Mouse (Mus musculus) heart, embryonic 13.5 days (tissue): ENCODE measurements around the gene Apaf1. TPM values are rescaled to one million over a fixed set of nuclear protein-coding genes. Genes with fewer than 3 reads are reported as not detected.

Source experiments
- ATAC-seq: fragments of 200-750 bp; cut with Nextera tagmentation; 2 replicates; pipeline ENCODE4 v1.8.0; 2017; ENCODE audit warnings: moderate TSS enrichment; ENCODE audit not compliant: insufficient number of reproducible peaks, low FRiP score, low TSS enrichment; ENCODE audit errors: extremely low read depth
- H3K27ac ChIP-seq: fragments of 300-500 bp; sonication (generic); replicated peaks from 2 replicates; pipeline ENCODE4 v1.5.1; 2015; ENCODE audit warnings: moderate library complexity, mild to moderate bottlenecking, inconsistent platforms
- H3K27me3 ChIP-seq: fragments of 300-500 bp; sonication (generic); replicated peaks from 2 replicates; pipeline ENCODE4 v1.6.1; 2015; ENCODE audit warnings: mild to moderate bottlenecking, inconsistent platforms
- H3K36me3 ChIP-seq: fragments of 300-500 bp; sonication (generic); 2 replicates; pipeline ENCODE4 v1.6.1; 2015; ENCODE audit warnings: mild to moderate bottlenecking, inconsistent platforms
- H3K4me1 ChIP-seq: fragments of 300-500 bp; sonication (generic); 2 replicates; pipeline ENCODE4 v1.6.1; 2015; ENCODE audit warnings: inconsistent platforms
- H3K4me2 ChIP-seq: fragments of 300-500 bp; sonication (generic); 2 replicates; pipeline ENCODE4 v1.6.1; 2015; ENCODE audit warnings: inconsistent platforms, mild to moderate bottlenecking, moderate library complexity
- H3K4me3 ChIP-seq: fragments of 300-500 bp; sonication (generic); 2 replicates; pipeline ENCODE4 v1.5.1; 2015; ENCODE audit warnings: moderate library complexity, mild to moderate bottlenecking, inconsistent platforms
- H3K9ac ChIP-seq: fragments of 300-500 bp; sonication (generic); 2 replicates; pipeline ENCODE4 v1.6.1; 2015; ENCODE audit warnings: inconsistent platforms, mild to moderate bottlenecking, moderate library complexity
- H3K9me3 ChIP-seq: fragments of 300-500 bp; sonication (generic); 2 replicates; pipeline ENCODE4 v1.6.1; 2016; ENCODE audit warnings: inconsistent platforms
- WGBS: fragments of 180-500 bp; shearing (Covaris S2); methylation state at CpG from one replicate; pipeline ENCODE4 v1.1.7; 2015; ENCODE audit warnings: mixed read lengths; 5-methylcytosine and 5-hydroxymethylcytosine counted together
- polyA plus RNA-seq: library from polyadenylated mRNA; unstranded; fragments of >200 nt; fragmentation: Nextera tagmentation; extraction: Ambion mirVana; gene quantifications from 2 replicates; pipeline ENCODE4 v1.2.1, GENCODE M21; 2015

Gene Apaf1
- polyA plus RNA-seq, 1 experiment from 2014 or later = 11.9 TPM

GRCm38 (mm10) chr10:90970560-90970959, 112.0 kb downstream of the Apaf1 start:
- peaks cover 12% of the 10 kb centered on the region for H3K4me1 ChIP-seq
- no peaks in the 10 kb centered on the region for H3K36me3 ChIP-seq
- H3K9ac ChIP-seq = no peak overlapping the region
- H3K4me2 ChIP-seq = no peak overlapping the region
- no peaks in the 10 kb centered on the region for H3K9me3 ChIP-seq
- 40% methylated on average over 4 of the region's 4 CpGs for WGBS
- no peak overlapping the region for H3K4me3 ChIP-seq
- H3K27me3 ChIP-seq = peaks cover 62% of the 10 kb centered on the region
- no peak for ATAC-seq
- no peak overlapping the region for H3K27ac ChIP-seq

DNA sequence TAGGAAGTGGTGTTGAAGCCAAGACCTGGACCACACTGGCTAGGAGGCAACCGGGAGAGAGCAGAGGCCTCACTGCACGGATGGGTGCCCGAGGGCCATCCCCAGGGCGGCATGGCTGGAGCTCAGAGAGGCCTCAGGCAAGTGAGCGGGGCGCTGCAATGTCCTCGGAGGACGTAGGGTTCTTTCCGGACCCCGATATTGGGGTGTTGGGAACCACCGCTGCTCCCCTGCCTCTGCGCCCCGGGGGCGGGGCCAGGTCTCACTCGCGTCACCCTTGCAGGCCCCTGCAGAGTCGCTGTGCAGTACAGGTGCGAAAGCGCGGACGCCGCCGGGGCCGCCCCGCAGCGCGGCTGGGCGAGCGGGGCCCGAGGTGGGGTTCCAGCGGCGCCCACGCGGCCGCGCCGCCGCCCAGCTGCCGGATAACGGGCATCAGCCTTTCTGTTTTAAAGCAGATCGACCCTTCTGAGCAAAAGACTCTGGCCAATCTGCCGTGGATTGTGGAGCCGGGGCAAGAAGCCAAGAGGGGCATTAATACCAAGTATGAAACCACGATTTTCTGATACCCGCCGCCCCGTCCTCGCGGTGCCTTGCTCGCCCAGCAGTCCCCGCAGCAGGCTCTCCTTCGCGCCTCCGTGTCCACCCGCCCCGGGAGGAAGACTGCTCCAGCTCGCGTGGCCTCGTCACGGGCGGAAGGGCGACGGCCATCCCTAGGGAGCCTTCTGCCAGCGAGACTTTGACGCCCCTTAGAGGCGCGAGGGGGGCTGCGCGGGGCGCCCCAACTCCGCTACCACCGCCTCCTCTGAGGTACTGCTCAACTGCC, 113.0 kb downstream of the Apaf1 start:
- no peaks in the 10 kb centered on the region for H3K9me3 ChIP-seq
- no peak for ATAC-seq
- peaks cover 12% of the 10 kb centered on the region for H3K4me1 ChIP-seq
- H3K4me3 ChIP-seq = peak overlapping the region; percentile 60
- peak overlapping the region; percentile 75 for H3K9ac ChIP-seq
- H3K27me3 ChIP-seq = peaks cover 72% of the 10 kb centered on the region
- WGBS = 3% methylated on average over 72 of the region's 72 CpGs
- H3K36me3 ChIP-seq = no peaks in the 10 kb centered on the region
- no peak overlapping the region for H3K27ac ChIP-seq
- peak overlapping the region; percentile 96 for H3K4me2 ChIP-seq

- Histone ChIP-seq H3K4me3 (no peak overlapping the region), H3K4me1 (peaks cover 12% of the 10 kb centered on the region), H3K9me3 (no peaks in the 10 kb centered on the region), H3K4me2 (no peak overlapping the region), H3K36me3 (no peaks in the 10 kb centered on the region), H3K27me3 (peaks cover 73% of the 10 kb centered on the region), H3K27ac (no peak overlapping the region), H3K9ac (no peak overlapping the region)
- ATAC-seq = no peak
- 87% methylated on average over 10 of the region's 10 CpGs for WGBS
These were observed 114.3 kb downstream of the Apaf1 start for GRCm38 (mm10) chr10:90968247-90968646.

GRCm38 (mm10) chr10:90966821-90967220, 115.7 kb downstream of the Apaf1 start:
- Histone ChIP-seq H3K27me3 (peaks cover 70% of the 10 kb centered on the region), H3K4me3 (no peak overlapping the region), H3K9me3 (no peaks in the 10 kb centered on the region), H3K4me1 (peaks cover 12% of the 10 kb centered on the region), H3K9ac (no peak overlapping the region), H3K36me3 (no peaks in the 10 kb centered on the region), H3K4me2 (no peak overlapping the region), H3K27ac (no peak overlapping the region)
- no peak for ATAC-seq
- 12% methylated on average over 9 of the region's 9 CpGs for WGBS

DNA sequence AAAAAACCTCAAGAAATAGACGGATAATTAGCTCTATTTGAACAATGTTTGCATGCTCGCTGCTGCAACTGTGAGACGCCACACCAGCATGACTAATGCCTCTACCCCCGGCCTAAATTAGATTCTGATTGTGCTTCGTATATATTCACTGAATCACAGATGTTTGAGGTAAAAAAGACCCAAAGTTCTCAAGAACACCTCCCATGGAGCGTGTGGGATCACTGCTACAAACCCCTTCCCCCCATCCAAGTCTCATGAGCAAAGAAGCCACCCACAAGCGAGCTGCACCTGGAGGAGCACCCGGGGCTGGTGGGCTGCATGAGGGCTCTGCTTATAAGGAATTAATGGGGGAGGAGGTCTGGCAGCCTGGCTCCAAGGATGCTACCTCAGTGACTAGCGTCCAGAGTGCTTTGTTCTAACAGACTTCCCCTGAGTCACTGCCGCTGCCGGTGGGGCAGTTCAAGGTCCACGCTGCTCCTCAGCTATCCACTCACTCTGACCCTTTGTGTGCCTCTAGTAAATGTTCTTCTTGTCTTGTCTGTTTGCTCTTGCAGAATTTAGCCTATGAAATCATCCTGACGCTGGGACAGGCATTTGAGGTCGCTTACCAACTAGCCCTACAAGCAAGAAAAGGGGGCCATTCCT, 116.8 kb downstream of the Apaf1 start:
- peaks cover 65% of the 10 kb centered on the region for H3K27me3 ChIP-seq

GRCm38 (mm10) chr10:90964511-90964910, 118.1 kb downstream of the Apaf1 start:
- Histone ChIP-seq H3K4me2 (peak overlapping the region; percentile 20; the same call in 1 of the 2 replicates), H3K4me1 (peaks cover 4% of the 10 kb centered on the region), H3K4me3 (no peak overlapping the region), H3K9me3 (no peaks in the 10 kb centered on the region), H3K27me3 (peaks cover 54% of the 10 kb centered on the region), H3K27ac (no peak overlapping the region), H3K9ac (no peak overlapping the region), H3K36me3 (no peaks in the 10 kb centered on the region)
- WGBS = 18% methylated on average over 9 of the region's 9 CpGs
- ATAC-seq = no peak

More for the DNA sequence above, 116.8 kb downstream of the Apaf1 start:
- ATAC-seq = no peak
- Histone ChIP-seq H3K36me3 (no peaks in the 10 kb centered on the region), H3K9ac (no peak overlapping the region), H3K27ac (no peak overlapping the region), H3K4me1 (peaks cover 12% of the 10 kb centered on the region), H3K4me3 (no peak overlapping the region), H3K4me2 (no peak overlapping the region), H3K9me3 (no peaks in the 10 kb centered on the region)
- 51% methylated on average over 14 of the region's 14 CpGs for WGBS

- Histone ChIP-seq H3K36me3 (no peaks in the 10 kb centered on the region), H3K27me3 (peaks cover 13% of the 10 kb centered on the region), H3K4me1 (no peaks in the 10 kb centered on the region), H3K9ac (no peak overlapping the region), H3K4me3 (no peak overlapping the region), H3K4me2 (no peak overlapping the region), H3K9me3 (no peaks in the 10 kb centered on the region), H3K27ac (no peak overlapping the region)
- ATAC-seq = no peak
- WGBS = 69% methylated on average over 7 of the region's 7 CpGs
These were observed 122.2 kb downstream of the Apaf1 start for GRCm38 (mm10) chr10:90960374-90960773.

DNA sequence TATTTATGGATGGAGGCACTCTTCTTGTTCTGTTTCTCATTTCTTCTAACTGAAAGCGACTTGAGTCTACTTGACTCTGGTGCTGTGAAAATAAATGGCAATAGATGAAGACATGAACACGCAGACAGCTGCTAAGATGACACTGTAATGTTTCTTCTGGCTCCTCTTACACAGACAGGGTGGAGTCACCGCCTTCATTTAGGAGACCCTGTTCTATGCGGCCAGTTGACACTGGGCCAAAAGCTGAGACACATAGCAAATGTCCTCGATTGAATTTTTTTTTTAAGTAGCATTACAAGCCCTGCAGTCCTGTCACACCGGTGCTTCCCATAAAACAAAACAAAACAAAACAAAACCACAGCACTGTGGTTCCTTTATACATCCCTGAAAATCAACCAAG, 128.7 kb downstream of the Apaf1 start:
- Histone ChIP-seq H3K27ac (no peak overlapping the region), H3K9me3 (no peaks in the 10 kb centered on the region), H3K4me3 (no peak overlapping the region), H3K36me3 (no peaks in the 10 kb centered on the region), H3K4me2 (no peak overlapping the region), H3K27me3 (no peaks in the 10 kb centered on the region), H3K9ac (no peak overlapping the region), H3K4me1 (no peaks in the 10 kb centered on the region)
- ATAC-seq = no peak
- WGBS = 67% methylated on average over 6 of the region's 6 CpGs

GRCm38 (mm10) chr10:90953103-90953709, 129.4 kb downstream of the Apaf1 start:
- Histone ChIP-seq H3K9me3 (no peaks in the 10 kb centered on the region), H3K4me1 (no peaks in the 10 kb centered on the region), H3K36me3 (no peaks in the 10 kb centered on the region), H3K4me3 (no peak overlapping the region), H3K4me2 (no peak overlapping the region), H3K27ac (no peak overlapping the region), H3K27me3 (no peaks in the 10 kb centered on the region), H3K9ac (no peak overlapping the region)
- no peak for ATAC-seq
- 79% methylated on average over 15 of the region's 15 CpGs for WGBS

DNA sequence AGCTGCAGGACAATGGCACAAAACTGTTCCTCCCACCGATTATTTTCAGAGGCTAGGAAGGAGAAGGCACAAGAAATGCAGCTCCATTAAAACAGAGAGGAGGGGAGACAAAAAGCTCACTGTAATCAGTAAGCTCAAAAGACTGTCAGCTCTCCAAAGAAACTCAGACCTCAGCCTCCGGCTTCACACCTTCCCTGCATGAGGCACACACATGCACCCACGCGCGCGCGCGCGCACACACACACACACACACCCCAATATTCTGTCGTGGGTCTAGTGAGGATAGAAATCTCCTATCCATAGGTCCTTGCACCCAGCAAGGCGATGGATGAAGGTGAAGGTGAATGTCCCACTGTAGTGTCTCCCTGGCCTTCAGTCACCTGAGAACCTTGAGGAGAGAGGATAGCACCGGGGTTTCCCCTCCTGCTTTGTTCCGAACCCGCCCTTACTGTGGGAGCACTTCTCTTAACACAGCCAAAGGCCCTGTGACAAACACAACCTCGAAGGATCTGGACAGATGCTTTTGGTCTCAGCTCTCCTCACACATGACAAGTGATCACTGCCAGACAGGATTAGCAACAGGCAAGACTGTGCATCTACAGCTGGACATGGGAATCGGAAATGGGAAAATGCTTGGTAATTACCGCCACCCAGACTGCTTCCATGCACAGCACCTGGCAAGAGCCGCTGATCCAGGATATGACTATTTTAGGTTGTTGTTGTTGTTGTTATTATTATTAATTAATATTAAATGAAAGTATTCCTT, 134.8 kb downstream of the Apaf1 start:
- Histone ChIP-seq H3K4me2 (no peak overlapping the region), H3K4me1 (no peaks in the 10 kb centered on the region), H3K4me3 (no peak overlapping the region), H3K9ac (no peak overlapping the region), H3K27ac (no peak overlapping the region), H3K36me3 (no peaks in the 10 kb centered on the region), H3K27me3 (no peaks in the 10 kb centered on the region), H3K9me3 (no peaks in the 10 kb centered on the region)
- WGBS = 84% methylated on average over 18 of the region's 18 CpGs
- no peak for ATAC-seq

DNA sequence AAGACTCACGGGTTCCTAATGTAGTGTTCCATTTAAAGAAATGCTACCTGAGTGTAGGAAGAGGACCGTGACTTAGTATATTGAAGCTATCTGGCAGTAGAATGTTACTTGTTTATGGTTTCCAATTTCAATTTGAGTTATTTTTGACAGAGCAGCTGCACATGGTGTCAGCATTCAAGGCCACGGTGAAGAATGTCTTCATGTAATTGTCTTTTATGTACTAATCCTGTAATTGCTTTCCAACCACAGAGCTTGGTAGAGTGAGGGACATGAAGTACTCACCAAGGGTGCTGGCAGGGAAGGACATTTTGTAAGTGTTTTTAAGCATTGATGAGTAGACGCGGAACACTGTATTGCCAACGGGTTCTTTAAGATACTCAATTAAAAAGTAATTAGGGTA, 135.5 kb downstream of the Apaf1 start:
- no peaks in the 10 kb centered on the region for H3K36me3 ChIP-seq
- no peak overlapping the region for H3K4me2 ChIP-seq
- 83% methylated on average over 6 of the region's 6 CpGs for WGBS
- H3K4me3 ChIP-seq = no peak overlapping the region
- H3K4me1 ChIP-seq = no peaks in the 10 kb centered on the region
- no peak overlapping the region for H3K27ac ChIP-seq
- H3K9ac ChIP-seq = no peak overlapping the region
- no peaks in the 10 kb centered on the region for H3K27me3 ChIP-seq
- H3K9me3 ChIP-seq = no peaks in the 10 kb centered on the region
- no peak for ATAC-seq
